Mouse (Mus musculus): Measurements from ENCODE around the gene Tspo. TPM values are rescaled to one million over a fixed set of nuclear protein-coding genes. Genes with fewer than 3 reads are reported as not detected.

Gene Tspo
- total RNA-seq, 1 experiment from 2014 or later: 451 TPM

DNA sequence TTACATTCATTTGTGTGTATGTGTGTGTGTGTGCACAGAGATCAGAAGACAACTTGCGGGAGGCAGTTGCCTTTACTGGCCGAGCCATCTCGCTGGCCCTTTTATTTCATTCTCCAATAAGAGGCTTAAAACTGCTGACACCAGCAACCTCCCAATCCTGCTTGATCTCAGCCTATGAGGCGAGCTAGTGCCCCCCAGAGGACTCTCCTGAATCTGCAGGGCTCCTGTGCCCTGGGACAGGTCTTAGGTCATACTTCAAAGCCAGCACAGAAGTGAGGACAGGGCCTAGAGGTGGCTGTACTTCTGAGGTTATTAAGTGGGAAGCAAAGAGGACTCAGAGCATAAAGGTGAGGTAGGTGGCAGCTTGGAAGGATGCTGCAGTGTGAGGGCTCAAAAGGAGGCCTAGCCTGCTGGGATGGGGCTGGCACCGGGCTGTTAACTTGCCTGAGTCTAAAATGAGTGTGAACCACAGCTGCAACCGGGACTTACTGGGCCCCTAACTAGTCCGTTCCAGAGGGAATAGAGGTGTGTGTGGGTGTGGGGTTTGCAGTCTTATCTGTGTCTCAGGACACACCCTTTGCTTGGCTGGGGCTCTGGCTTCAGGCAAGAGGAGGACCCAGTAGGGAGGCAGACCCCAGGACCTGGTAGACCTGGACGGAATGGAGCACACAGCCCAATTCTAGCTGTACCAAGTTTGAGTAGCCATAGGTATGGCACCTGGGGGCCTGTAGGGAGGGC, 20.2 kb downstream of the Tspo start:
- DNase-seq: peak; percentile 69

DNA sequence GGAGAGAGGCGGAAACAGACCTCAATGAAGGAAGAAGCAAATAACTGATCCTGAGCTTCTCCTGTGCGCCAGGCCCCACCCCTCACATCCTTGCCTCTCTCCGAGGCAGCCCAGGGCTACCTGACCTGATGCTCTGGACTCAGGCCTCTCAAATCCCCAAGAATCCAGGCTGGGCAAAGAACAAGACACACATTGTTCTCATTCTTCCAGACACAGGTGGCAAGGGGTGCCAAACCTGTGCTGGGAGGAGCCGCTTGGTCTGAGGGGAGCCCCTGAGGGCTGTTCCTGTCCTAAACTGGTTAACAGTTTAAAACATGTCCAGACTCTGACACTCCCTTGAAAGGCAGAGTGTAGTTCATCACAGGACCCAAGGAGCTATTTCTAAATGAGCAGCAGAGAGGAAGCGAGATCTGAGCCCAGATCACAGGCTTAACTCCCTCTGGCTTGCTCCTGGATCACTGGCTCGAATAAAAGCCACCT, 21.4 kb downstream of the Tspo start:
- DNase-seq: no peak

DNA sequence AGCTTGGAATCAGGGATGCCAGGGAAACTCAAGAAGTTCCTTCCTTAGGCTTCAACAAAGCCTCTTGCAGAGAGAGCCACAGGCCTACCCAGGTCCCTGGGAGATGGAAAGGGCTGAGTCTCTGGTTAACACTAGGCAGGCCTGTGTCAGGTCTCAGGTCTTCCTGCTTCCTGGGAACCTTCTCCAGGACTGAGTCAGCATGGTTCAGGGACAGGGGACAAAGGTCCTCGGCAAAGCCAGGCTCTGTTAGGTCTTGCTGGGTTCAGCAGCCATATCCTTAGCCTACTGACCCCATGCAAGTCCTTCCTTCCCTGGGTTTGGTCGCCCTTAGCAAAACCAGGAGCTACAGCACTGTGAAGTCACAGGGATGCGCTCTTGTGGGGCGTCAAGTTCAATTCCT, 27.4 kb downstream of the Tspo start:
- no peak for DNase-seq

DNA sequence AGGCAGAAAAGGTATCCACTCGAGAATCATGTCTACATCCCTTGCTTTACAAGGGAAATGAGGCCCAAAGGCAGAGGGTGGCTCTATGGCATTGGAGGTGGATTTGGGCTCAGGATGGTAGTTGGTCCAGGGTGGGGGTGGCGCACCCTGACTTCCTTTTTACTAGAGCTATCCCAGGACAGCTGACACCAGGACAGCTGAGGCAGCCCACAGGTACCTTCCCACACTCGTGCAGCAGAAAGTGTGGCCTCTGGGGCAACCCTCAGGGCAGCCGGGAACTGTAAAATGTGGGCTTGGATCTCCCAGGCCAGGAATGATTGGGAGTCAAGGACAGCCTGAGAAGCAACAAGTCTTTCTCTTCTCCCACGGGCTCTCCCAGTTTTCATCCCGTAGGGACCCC, 28.4 kb downstream of the Tspo start:
- DNase-seq: no peak

DNA sequence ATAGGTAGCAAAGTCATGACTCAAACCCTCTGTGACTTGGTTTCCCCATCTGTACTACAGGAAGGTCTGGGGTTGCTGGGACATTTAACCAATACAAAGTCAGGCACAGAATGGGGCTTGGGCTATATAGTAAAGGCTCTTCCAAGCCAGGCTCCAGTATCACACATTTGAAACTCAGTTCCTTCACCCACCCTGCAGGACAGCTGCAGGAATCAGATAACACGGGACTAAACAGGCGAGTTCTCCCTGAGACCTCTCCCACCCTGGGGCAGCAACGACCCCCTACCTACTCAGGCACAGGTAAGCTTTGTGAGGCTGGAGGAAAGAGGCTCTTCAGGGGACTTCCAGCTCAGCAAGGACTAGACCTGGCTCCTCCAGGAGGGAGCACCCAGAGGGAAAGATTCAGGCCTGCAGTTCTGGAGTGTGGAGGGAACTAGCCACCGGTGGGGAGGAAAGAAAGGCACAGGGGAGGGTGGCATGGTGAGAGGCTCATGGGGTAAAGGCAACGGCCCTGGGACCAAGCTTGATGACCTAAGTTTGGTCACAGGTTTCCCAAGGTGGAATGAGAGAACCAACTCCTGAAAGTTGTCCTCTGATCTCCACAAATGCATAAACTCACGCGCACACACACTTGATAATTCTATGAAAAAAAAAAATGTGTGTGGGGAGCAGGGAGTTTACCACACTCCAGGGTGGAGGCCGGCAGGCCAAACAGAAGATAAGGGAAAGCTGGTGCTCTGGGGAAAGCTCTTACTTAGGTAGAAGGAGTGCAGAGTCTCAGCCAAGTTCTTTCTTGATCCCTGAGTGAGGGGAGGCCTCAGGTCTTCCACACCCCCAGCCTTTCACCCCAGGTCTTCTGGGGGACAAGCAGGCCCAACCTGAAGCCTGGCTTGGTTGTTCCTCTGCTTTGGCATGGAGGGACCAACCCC, 29.1 kb downstream of the Tspo start:
- DNase-seq: no peak

DNA sequence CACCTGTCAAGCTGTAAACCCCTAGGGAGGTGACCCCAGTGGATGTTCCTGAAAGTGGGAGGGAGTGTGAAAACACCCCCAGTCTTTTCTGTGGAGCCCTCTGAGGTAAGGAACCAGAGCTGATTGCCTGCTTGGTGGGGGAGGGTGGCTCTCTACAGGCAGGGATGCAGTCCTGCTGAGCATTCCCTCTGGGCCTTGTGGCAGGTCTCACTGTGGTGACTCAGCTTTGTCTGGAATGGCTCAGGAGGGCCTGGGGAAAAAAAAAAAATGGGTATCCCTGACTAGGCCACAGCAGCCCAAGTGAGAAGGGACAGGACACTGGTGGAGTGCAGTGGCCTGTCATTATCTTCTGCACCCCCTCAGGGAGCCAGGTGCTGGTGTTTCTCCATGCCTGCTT, 29.8 kb downstream of the Tspo start:
- peak; percentile 47 for DNase-seq

DNA sequence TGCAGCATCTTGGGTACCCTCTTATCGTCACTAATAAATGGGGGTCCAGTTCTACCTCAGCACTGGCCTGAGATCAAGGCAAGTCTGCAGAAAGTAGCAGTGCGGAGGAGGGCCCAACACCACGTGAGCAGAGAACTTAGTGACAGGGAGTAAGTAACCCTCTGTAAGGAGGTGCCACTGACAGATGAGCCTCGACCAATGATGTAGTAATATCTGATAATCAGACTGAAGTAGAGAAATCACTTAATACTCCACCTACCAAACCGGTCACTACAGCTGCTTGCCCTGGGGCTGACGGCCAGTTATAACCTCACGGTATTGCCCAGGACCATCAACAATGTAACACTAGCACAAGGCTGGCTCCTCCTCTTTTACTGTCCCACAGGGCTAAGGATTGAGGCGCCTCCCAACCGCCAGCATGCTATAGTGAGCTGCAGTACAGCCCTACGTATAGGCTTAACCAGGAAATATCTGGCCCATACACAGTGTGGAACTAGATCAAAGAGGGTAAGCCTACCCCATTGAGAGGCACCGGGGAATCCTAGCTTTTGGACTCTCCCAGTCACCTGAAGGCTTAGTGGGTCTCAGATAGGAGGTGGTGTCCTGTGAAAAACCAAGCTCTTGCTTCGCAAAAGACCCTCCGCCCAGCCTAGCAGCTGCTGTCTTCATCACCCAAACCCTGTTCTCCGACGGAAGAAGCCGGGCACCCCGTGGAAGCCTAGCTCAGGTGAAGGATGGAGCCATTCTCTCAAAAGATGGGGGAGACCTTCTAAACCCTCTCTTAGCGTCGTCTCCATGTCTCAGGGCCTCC, 30.5 kb downstream of the Tspo start:
- DNase-seq: no peak

DNA sequence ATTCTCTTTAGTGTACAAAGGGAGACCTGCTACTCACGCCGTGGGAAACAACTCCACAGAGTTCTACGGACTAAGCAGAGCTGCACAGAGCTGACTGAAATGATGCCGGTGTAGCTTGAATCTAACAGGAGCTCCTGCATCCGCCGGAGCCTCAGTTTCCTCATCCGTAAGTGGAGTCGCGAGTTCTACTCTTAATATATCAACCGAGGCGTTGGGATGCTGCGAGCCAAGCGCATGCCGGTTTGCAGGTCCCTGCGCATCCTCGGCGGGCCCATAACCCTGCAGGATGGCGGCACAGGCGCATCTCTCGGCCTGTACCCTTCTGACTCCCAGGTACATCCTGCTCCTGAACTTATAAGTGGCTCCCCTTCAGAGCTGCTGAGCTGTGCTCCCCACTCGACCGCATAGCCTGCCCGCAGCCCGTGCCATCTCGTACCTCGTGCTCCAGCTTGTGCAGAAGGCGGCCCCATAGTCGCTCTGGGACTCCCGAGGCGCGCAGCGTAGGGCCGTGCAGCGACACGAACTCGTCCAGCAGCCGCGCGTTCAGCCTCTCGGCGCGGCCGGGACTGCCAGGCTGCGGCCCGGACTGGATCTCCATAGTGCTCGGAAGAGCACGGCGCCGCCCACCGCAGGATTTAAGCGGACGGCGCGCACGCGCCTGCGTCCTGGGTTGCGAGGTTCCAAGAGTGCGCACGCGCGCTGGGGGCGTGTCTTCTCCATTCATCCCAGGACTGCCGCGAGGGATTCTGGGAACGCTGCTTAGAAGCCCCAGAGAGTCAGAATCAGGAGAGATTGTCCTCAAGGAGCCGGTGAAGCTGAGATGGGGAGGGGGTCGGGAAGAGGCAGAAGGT, 31.3 kb downstream of the Tspo start, which contains the start of gene Ttll12:
Ttll12 (minus strand) TSS at position 645 of the 851 bp plus-strand sequence.
- DNase-seq: peak; percentile 97

DNA sequence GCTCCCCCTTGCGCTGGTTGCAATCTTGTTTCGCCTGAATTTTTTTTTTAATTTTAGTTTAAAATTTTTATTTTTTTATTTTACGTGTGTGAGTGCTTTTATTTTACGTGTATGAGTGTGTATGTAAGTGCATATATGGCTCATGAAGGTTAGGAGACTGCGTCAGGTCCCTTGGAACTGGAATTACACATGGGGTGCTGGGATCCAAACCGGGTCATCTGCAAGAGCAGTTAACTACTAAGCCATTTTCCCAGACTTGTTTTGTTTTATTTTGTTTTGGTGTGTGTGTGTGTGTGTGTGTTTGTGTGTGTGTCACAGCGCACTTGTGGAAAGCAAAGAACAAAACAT, 31.9 kb downstream of the Tspo start:
- no peak for DNase-seq

DNA sequence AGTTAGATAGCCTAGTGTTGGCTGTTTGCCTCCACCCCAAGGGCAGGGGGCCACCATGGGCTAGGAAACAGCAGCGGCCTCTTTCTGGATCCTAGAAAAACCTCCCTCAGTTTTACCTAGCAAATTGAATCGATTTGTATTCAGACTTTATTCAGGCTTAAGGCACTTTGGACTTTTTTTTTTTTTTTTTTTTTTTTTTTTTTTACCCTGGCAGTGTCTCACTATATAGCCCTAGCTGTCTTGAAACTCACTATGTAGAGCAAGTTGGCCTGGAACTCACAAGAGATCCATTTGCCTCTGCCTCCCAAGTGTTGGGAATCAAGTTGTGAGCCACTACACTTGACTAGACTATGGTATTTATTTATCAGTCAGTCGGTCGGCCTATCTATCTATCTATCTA, 33.4 kb downstream of the Tspo start:
- DNase-seq: no peak

DNA sequence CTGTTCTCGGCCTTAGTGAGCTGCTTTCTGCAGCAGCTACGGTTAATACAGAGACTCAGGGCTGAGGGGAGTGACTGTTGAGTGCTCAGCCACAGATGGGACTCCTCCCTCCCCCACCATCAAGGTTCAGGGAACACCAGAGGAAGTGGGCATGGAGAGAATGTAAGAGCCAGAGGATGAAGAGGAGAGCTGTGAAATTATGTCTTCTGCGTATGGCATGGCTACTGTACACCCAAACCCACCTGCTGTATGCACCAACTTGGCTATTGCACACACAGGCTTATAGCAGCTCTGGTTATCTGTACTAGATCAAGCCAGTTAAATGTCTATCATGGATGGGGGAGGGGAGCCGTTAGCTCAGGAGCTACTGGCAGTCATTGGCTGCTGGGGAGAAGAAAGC, 37.8 kb downstream of the Tspo start:
- DNase-seq: no peak

DNA sequence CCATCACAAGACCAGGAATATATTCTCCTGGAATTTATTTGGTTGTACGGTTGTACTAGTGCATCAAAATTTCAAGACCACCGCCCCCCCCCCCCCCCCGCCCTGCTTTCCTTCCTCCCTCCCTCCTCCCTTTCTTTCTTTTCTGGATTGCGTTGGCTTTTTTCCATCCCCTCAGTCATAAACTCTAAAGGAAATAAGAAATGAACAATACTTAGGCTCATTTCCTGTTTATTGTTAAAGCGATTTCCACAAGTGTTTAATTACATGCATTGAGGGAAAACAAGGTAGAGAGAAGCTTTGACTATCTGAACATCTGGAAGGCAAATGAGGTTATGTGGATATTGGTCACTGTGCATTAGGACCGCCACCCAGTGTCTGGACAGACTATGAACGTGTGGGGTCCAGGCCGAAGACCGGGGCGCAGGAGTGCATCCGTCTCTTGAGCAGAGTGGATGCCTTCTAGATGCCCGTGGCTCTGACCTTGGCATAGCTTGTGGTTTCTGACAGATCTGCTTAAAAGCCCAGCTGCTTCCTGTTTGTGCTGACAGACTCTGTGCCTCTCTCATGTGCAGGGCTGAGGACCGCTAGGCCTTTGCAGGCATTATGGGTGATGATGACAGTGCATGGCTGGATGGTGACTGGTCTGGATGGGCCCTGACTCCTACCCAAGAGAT, 39.1 kb downstream of the Tspo start:
- DNase-seq: peak; percentile 23

DNA sequence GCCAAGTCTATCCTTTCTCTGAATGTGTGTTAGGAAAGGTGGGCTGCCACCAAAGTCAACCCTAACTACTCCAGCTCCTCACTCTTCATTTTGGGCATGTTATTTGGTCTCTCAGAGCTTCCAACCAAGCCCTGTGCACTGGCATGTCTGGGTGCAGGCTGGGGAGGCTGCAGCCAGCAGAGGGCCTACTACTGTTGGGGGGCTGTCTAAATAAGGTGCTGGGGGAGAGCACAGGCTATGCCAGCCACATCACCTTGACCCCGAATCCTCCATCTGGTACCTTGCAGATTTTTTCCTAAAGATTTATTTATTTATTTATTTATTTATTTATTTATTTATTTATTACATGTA, 39.6 kb downstream of the Tspo start:
- no peak for DNase-seq

DNA sequence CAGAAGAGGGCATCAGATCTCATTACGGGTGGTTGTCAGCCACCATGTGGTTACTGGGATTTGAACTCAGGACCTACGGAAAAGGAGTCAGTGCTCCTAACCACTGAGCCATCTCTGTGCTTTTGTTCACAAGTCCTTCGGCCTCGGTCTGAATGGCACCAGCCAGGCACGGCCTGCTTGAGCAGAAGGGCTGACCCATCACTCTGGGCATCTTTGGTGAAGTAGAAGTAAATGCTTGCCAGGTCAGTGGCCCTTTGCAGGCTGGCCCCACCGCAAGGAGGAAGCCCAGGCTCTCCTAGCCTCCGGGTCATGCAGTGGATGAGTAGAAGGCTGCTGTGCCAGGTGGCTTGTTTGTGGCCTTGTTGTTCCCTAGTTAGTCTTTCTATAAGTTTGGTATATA, 40.0 kb downstream of the Tspo start:
- DNase-seq: no peak

DNA sequence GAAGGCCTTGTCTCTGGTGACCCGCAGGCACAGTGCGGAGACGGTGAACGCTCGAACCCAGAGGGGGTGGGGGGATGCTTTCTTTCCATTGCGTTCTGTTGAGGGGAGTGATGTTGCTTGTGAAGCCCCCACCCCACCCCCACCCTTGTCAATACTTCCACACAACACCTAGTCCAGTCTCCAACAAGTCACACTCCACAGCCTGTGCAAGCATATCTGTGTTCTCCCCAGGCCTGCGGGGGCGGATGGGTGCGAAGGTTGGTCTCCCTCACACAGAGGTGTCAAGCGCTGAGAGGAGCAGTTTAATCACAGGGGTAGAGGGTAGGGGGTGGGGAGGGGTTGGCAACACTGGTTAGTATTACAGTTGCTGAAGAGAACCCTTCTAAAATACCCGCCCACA, 42.8 kb downstream of the Tspo start:
- DNase-seq: no peak

DNA sequence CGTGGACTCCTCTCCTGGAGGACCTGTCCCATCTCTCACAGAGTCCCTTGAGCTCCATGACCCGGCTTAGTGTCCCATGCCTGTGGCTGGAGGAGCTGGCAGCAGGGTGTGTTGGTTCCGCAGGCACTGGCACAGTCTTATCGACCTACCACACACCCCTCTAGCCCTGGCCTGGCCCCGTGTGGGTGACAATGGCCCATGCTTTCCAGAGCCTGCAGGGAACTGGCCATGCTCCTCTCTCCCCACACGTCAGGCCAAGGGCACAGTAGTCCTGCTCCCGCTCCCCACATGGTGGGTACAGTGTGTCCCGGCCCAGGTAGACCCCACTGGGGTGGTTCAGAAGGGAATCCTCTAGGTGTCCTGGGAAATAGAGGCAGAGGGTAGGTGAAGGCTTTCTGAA, 43.3 kb downstream of the Tspo start:
- no peak for DNase-seq

DNA sequence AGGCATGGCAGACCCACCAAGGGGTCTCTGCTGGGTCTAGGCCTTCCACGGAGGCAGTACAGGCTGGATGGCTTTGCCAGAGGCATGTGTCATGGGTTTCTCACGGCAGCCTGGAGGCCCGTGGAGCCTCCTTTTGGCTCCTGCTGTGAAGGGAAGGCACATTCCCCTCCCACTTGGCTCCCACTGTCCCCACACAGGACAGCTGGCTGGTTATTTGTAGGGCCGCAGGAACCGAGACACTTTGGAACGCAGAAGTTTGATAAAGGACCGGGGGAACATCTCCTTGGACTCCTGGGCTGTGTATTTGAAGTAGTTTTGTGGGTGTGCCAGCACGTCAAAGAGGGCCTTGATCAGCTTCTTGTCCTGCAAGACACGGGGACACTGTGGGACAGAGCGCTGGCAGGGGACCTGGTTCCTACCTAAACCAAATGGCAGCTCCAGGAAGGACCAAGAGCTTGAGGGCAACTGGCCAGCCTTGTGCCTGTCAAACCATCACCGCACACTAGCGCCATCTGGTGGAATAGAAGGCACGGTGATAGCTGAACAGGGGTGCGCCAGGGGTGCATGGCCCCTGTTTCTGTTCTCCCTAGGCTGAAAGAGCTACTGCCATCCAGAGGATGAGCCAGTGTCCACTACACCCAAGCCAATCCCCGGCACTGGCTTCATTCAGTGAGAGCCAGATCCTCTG, 43.9 kb downstream of the Tspo start:
- peak; percentile 74 for DNase-seq

DNA sequence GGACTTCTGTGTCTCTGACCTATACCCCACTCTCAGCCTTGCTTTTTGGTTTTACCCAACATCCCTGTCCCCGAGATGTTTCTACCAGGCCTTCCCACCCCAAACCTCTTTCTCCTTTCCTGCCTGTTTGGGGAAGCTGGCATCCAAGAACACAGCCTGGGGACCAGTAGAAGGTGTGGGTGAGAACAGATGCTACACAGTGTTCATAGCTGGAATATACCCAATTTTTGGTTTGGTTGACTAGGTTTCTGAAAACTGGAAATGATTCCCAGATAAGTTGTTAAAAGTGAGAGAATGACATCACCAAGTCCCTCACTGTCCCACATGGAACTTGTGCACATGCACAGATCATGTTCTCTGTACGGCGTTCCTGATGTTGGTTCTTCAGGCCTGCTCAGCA, 51.9 kb downstream of the Tspo start:
- DNase-seq: no peak
